Mouse (Mus musculus) heart, postnatal 10 days (tissue): Measurements from ENCODE around the gene Tead1. TPM values are rescaled to one million over a fixed set of nuclear protein-coding genes. Genes with fewer than 3 reads are reported as not detected.

Experiments
- DNase-seq, 2 experiments: peaks; one replicate each; pipeline ENCODE4 v3.0.0; 2021
- intact Hi-C: fragments of 180-260 bp; cut with DNase I; formaldehyde crosslinking; loops from one replicate; pipeline ENCODE4 v1.15.1; 2025
- total RNA-seq, 2 experiments: library from RNA; stranded (reverse); gene quantifications; 2 replicates each; pipeline ENCODE4 v1.2.3; 2021

Tead1 gene
- total RNA-seq, 2 experiments from 2014 or later: 134 to 147 TPM

DNA sequence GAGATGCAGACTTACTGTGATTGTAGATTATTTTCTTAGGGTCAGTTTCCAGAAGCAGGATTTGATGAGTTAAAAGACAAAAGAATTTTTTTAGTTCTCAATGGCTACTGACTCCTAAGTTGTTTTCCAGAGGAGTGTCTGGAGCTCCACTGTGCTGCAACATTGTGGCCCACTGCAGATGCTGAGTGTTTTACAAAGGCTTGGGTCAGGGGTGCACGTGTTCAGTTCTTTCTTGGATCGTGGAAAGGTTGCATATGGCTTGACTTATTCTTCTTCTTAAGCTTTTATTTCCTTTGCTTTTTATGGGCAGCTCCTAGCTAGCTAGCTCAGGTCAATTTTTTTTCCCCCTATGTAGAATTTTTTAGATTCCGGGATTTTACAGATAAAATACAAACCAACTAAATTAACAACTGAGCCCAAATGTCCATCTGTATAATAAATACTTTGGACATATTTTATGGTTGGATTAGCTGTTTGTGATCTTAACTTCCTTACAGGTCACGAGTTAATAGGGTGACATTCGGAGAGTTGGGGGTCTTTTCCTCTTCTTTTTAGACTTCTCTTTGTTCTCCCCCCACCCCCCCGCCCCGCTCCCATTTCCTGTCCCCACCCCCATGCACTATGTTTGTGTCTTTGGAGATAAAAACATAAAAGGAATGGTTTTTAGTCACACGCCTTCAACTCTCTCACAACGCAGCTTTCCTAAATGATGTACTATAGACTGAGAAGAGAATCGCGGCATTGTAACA is 40.5 kb downstream of the Tead1 start:
- DNase-seq: no peak
- intact Hi-C loops: loop anchor here (5.0 kb wide), 1 partner anchor 37 kb away; no protein-coding TSS in a partner anchor

DNA sequence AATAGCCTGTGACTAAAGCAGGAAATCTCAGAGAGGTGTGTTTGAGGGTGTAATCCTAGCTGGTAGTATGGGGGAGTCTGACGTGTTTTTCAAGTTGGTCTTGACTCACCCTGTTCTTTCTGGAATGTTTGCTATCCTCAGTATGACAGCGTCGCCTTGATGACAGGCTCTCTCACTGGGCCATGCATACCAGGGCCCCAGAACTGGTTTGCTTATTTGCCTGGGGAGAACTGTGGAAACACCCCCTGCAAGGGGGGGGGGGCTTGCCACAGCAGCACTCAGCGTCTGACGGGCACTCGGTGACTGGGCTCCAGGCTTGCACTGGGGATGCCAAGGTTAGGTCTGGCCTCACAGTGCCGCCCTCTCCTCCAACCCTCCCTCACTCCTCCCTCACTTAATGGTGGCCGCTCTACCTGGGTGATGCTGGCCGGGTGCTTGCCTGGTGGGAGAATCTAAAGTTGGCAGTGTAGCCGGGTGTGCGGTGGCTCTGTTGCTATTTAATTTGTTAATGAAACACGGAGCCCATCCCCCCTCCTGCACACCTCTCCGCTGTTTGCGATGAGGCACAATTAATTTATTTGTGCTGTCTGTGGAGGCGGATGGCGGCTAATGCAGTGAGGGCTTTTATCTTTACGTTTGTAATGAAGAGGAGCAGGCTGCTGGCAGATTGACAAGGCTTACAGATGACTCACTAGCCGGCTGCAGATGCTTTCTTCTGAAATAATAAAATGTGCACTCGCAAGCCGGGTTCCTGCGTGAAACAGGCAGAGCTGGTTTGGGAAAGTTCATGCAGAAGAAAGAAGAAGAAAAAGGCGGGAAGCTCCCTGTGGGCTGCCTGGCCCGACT is 41.2 kb downstream of the Tead1 start:
- DNase-seq: peak; percentile 47 to 48
- intact Hi-C loops: loop anchor here (5.0 kb wide), 1 partner anchor 38 kb away; no protein-coding TSS in a partner anchor

DNA sequence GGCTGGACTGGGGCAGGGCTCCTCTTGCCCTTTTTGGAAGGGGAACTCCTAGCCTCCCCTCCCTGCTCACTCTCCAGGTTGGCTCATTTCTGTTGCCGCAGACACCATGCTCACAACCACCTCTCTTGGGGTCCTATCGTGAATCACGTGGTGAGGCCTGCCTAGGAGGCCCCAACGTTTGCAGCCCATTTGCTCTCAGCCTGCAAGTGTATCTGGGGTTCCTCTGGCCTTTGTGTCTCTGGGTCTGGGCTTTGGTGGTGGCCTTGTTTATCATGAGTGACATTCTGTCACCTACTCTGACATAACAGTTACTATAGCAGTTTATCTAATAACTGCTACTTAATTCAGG is 41.8 kb downstream of the Tead1 start:
- DNase-seq: no peak
- intact Hi-C loops: loop anchor here (5.0 kb wide), 1 partner anchor 39 kb away; no protein-coding TSS in a partner anchor

DNA sequence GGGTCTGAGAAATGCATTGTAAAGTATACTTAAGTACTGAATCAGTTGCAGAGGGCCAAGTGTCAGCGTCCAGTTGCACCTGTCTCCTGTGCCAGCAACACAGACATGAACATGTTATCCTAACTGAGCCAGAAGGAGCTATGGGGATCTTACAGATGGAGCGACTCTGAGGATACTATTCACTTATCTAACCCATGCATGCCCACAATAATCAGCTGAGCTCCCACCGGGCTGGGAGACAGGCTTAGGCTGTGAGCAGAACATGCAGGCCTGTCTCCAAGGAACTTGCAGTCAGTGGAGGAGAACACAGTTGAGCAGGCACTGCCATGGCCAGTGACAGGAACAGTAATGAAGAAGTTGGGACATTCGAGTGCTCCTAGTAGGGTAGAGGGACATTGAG is 42.7 kb downstream of the Tead1 start:
- intact Hi-C loops: loop anchor here (5.0 kb wide), 1 partner anchor 40 kb away; no protein-coding TSS in a partner anchor
- DNase-seq: no peak

DNA sequence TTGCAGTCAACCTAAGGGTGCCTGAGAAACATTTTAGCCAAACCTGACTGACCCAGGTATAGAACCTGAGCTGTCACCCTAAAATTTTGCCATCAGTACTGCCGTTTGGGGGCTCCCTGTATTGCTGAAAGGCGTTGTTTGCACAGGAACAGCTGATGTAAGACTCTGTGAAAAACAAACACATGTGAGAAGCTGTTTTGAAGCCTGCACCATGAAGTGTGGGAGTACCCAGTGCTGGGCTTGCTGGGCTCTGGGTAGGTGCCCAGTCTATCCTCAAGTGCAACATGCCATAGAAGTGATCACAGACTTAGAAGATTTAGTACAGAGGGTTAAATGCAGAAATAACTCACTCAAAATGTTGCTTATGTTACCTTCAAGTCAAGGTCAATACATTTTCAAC is 49.3 kb downstream of the Tead1 start:
- intact Hi-C loops: no loop called here
- DNase-seq: no peak

DNA sequence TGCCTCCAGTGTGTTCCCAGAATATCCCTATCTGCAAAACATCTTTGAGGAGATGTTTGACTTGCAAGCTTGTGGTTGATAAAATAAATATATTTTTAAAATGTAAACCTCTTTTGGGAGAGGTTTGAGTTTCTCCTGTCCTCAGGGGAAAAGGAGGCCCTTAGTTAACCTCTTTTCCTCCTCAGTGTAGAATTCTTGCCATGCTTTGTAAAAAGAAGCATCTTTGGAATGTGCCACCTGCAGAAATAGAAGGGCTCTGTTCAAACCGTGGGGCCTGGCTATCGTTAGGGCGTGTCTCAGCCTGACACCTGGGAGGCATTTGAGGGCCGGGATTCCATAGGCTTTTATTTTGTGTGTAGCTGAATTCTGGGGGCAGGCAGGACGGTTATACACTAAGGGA is 51.1 kb downstream of the Tead1 start:
- intact Hi-C loops: no loop called here
- no peak for DNase-seq

DNA sequence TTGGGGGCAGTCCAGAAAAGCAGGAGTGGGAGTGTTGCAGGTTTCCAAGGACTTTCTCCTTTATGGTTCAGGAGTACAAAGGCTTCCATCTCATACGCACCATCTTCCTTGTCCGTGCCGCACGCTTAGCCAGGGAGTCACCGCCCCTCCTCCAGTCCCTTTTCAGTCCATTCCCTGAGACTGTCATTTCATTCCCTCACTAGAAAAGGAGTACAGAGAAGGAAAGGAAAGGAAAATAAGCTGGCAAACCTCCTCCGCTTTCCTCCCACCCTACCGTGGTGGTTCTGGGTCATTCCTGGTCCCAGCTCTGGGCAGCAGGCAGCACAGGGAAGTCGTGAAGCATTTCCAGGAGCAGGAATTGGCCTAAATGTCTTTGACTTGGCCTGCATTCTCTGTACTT is 52.5 kb downstream of the Tead1 start:
- no peak for DNase-seq
- intact Hi-C loops: no loop called here

DNA sequence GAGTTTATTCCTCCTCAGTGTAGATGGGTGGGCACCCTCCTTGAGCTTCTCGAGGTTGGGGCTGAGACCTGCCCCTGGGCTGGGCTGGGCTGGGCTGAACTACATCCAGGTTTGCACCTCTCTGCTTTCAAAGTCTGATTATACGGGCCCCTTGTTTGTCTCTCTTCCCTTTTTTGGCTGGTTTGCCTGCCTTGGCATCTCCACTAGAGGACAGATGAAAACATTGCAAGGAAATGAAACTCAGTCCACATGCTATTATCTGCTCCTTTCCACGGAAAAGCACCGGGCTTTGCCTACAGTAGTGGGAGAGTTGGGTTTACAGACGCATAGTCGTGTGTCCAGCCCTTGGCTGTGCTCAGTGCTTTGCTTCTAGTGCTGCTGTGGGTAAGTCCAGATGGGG is 60.1 kb downstream of the Tead1 start:
- intact Hi-C loops: no loop called here
- no peak for DNase-seq

DNA sequence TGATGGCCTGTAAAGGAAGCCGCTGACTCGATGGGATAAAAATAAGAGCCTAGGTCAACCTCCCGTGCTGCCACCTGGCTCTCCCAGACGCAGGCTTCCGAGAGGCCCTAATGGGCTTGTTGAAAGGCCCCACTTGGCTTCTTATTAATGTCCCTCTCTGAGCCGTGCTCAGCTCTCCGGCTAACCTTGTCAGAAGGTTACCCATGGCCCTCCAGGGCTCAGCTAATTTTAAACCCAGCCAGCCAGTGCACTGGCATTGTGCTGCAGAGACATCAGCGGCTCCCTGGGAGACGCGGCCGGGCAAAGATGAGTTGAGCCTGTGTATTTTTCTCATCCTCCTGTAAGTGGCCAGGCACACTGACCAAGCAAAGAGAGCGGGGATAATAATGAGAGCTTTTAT is 62.7 kb downstream of the Tead1 start:
- intact Hi-C loops: no loop called here
- peak; percentile 56 to 69 for DNase-seq

DNA sequence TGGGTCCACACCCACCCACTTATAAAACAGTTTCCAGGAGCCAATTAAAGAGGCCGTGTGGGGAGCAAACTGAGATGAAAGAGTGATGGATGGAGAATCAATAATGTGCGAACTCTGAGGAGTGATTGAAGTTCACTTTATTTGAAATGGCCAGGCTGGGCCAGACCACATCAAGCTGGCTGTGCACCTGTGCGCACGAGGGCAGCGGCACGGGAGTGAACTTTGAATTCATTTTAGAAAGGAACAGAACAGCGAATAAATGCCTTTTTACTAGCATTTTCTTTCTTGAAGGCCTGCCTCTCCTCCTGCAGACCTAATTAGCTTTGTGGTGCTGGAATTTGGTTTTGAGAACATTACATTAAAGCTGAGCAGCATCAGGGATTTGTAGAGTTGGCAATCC is 63.9 kb downstream of the Tead1 start:
- intact Hi-C loops: no loop called here
- DNase-seq: no peak

DNA sequence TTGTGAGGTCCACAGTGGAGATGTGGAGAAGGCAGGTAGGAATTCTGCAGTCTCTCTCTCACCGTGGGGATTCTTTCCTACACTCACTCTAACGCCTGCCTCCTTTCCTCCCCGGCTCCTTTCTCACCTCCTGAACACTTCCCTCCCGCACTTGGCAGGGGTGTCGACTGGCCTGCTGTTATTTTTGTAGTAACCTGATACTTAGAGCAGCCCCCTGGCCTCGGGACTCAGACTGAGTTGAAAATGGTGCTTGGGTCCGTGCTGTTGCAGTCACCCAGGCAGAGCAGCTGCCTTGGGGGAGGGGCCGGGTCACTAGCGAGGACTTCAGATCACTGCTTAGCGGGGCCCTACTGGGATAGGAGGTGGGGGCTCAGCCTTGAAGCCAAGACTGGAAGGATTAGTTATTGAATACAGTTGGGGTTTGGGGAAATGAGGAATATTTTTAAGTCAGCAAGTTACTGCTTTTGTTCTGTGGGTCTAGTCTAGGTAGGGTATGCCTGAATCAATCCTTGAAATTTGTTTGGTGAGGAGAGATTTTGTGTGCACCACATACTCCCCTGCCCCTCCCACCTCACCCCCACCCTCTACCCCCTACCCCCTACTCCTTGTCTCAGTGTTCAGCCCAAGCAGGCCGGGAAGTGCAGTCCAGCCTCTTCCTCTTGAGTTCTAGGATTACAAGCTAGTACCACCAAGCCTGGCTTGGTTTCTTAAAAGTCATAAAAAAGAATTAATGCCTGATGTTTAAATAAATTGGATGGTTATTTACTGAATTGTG is 64.7 kb downstream of the Tead1 start:
- DNase-seq: peak; percentile 67 to 74
- intact Hi-C loops: no loop called here

DNA sequence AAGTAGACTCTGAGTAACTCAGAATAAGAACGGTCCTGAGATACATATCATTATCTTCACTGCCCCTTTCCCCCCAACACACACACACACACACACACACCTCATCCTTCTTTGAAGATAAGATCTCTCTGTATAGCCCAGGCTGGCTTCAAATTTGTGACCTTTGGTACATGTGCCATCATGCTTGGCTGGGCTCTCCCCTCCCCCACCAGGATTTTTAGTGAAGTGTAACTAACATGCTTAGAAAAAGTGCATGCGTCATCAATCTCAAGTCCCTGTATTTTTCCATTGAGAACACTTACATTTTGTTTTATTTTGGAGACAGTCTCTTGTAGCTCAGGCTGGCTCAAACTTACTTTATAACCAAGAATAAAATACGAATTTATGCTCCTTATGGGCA is 68.1 kb downstream of the Tead1 start:
- intact Hi-C loops: no loop called here
- no peak for DNase-seq

DNA sequence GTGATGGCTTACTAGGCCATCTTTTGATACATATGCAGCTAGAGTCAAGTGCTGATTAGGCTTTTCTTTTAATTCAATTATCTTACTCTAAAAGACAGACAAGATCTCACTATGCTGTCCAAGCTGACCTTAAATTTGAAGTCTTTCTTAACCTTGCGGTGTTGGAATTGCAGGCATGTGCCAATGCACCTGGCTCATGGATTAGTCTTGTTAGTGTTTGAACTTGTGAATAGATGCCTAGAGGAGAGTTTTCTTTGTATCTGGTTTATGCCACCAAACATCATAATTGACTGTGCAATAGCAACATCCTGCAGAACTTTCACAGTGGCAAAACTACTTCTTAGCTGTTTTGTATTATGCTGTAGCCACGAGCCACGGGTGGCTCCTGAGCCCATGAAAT is 68.7 kb downstream of the Tead1 start:
- intact Hi-C loops: no loop called here
- no peak for DNase-seq

DNA sequence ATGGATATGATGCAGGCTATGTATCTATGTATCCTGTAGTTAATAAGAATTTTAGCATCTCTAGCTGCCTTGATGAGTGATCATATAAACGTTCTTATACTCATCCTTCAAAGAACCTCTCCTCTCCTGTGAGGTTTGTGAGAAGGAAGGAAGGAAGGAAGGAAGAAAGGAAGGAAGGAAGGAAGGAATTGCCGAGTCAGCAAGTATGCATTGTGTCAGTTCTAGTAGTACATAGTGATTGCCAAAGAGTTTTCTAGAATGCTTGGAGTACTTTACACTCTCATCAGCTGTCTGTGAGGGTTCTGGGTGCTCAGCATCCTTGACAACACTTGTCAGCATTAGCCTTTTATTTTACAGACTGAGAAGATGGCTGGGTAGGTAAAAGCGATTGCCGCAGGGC is 69.2 kb downstream of the Tead1 start:
- DNase-seq: no peak
- intact Hi-C loops: no loop called here

DNA sequence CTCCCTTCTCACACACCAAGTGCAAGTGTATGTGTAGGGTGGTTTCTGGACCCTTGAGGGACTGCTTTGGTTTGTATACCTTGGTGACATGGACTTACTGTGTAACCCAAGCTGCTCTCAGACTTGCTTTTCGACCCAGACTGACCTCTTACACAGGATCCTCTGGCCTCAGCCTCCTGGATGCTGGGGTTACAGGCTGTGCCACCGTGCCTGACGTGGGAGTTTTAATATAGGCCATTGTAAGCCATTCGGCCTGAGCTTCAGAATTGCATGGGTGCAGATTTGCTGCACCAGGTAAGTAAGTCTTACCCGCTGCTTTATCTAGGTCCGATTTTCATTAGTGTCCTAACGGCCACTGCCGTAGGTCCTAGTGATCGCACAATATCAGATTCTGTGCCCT is 71.0 kb downstream of the Tead1 start:
- intact Hi-C loops: no loop called here
- no peak for DNase-seq

DNA sequence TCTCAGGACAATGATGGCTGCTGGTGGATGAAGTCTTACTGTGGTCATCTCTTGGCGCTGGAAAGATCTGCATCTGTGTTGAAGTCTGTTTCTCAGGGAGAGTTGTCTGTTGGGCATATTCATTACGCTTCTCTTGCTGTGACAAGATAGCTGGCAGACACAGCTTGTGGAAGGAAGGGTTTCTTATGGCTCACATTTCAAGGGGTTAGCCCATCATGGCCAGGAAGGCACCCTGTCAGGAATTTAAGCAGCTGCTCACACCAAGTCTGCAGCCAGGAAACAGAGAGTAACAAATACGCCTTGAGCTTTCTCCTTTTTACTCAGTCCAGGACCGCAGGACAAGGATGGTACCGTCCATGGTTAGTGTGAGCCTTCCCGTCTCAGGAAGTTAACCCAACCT is 73.2 kb downstream of the Tead1 start:
- intact Hi-C loops: no loop called here
- DNase-seq: no peak

DNA sequence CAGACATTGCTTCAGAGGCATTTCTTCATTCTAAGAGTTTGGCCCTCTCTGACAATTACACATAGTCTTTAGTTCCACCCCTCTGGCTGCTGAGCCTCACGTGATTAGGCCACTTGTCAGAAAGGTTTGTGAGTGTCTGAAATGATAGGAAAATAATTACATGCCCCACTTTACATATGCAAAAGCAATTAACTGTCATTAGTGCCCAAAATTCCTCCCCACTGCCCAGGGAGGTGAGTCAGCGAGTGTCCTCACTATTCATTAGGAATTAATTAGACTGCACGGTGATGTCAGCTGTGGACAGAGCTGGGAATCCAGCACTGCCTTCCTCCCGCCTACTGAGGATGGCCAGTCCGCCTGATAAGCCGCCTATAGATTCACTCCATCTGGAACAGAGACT is 74.2 kb downstream of the Tead1 start:
- intact Hi-C loops: no loop called here
- no peak for DNase-seq

DNA sequence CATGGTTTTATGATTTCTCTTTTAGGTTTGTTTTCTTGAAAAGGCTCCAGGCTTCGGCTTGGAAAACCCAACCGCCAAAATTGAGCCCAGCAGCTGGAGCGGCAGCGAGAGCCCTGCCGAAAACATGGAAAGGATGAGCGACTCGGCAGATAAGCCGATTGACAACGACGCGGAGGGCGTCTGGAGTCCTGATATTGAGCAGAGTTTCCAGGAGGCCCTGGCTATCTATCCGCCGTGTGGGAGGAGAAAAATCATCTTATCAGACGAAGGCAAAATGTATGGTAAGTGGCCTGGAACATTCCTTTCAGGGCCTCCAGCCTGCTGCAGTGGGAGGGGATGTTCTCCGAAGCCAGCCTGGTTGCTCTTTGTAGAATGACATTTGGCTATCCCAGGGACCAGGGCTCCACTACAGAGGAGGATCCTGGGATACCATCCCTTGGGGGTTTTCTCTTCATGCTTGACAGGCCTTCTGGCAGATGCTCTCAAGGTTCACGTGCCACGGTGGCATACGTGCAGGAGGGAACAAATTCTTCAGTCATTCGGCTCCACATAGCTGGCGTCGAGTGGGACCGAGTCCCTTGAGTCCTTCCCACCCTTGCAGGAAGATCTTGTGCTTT is 80.3 kb downstream of the Tead1 start:
- intact Hi-C loops: loop anchor here (2.0 kb wide), 1 partner anchor 73 kb away; no protein-coding TSS in a partner anchor
- no peak for DNase-seq

DNA sequence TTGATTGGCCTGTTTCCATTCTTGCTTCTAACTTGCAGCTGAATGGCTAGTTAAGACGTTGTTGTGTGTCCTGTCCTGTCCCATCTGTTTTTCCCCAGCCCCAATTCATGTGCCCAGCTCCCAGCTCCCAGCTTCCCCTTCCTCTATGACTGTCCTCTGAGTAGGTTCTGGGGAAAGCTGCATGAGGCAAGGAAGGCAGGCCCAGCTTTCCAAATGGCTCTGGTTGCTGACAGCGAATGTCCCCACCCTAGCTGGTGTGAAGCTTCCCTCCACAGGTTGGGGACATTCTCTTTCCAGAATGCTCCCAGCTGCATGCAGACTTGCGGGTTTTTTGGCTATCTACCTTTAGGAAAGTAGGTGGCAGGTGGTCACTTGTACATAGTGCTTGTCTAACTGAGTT is 81.2 kb downstream of the Tead1 start:
- intact Hi-C loops: no loop called here
- DNase-seq: no peak

DNA sequence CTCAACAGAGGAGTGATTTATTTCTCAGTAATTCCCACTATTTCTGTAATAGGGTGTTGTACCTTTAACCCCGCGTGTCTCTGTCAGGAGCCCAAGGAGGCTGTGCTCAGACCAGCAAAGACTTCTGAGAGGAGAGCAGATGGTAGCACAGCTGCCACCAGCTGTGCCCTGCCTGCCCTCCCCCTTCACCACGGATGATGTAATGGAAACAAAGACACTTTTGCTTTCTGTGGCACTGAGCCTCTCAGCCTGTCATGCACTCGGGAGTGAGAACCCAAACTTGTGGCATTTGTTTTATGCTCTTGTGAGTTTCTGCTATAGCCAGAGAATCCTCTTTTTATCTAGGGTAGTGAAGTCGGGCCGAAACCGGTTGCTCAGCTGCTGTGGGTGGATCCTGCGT is 81.7 kb downstream of the Tead1 start:
- DNase-seq: peak; percentile 79 to 84
- intact Hi-C loops: no loop called here

DNA sequence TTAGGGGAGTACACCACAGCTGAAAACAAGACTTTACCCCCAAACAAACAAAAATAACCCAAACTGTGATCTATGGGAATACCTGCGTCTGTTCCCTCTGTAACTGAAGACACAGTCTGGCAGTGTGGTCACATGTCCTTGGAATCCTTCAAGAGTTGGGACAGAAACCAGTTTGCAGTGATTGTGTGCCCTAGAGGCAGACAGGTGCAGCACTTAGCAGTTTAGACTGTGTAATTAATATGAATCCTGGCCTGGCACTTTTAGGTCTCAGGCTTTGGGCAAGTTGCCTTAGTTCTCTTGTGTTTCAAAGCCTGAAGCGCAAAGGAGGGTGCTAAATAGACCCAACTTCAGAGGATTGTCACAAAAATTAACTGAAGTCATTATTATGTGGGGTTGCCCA is 83.8 kb downstream of the Tead1 start:
- intact Hi-C loops: no loop called here
- DNase-seq: no peak
